In the genomic region with DNA sequence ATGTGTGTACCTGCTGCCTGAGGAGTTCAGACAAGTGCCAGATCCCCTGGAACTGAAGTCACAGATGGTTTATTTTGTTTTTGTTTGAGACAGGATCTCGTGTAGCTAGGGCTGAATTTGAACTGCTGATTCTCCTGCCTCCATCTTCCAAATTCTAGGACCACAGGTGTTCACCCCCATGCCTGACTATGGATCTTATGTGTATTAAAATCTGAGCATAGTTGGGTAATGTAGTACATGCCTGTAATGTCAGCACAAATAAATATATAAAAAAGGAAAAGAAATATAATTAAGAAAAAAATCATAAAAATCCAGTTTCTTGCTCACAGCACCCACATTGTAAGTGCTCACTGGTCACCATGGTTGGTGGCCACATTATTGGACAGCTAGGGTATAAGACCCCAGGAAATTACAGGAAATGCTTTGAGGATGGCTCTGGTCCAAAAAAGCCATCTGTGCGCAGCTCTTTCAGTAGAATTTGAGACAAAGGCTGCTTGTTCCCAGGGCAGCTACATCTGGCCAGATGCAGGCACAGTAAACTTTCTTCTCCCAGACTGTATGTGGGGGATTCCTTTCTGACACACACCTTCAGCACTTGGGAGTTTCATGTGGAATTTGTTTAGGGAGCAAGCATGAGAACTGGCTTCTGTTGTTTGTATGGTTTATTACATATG, we compare ENCODE assay signal across 12 mouse cellular contexts. TPM values are rescaled to one million over a fixed set of nuclear protein-coding genes. Genes with fewer than 3 reads are reported as not detected.
A peak's percentile ranks its signal among the peaks of the same experiment; 100 is the strongest.
DNase-seq lines count a peak whose midpoint lies in the region; ATAC-seq and TF ChIP-seq lines count a peak whose summit lies in the region.
"Had no signal": no experiment of that assay in that cellular context is flagged by ENCODE, and none has a peak within 500 bp of the region (broad histone marks: within the 10 kb centered on the region; RNA-seq: fewer than 3 reads in every experiment).

No protein-coding gene starts in this region.

- TF ChIP-seq CTCF in hindbrain, postnatal 0 days (IDR thresholded peaks at IDR 0.05; ENCODE audit: low read depth) = no peak

- H3K4me1 ChIP-seq in kidney, embryonic 15.5 days = peaks cover 19% of the 10 kb centered on the region
- H3K4me1 ChIP-seq in embryonic facial prominence, embryonic 12.5 days = peaks cover 12% of the 10 kb centered on the region
- no peaks in the 10 kb centered on the region for H3K4me1 ChIP-seq in hindbrain, postnatal 0 days (ENCODE audit: insufficient read depth, low read length)

- ATAC-seq in kidney, embryonic 15.5 days (replicated peaks; ENCODE audit: low FRiP score) = 0 out of 2 replicates have a peak, but pooled peaks have one; percentile 49
- ATAC-seq in embryonic facial prominence, embryonic 12.5 days (ENCODE audit: insufficient number of reproducible peaks, insufficient read depth, low FRiP score, low TSS enrichment) = no peak
- ATAC-seq in hindbrain, postnatal 0 days = no peak

- H3K36me3 ChIP-seq in kidney, embryonic 15.5 days = no peaks in the 10 kb centered on the region
- no peaks in the 10 kb centered on the region for H3K36me3 ChIP-seq in embryonic facial prominence, embryonic 12.5 days
- H3K36me3 ChIP-seq in hindbrain, postnatal 0 days (ENCODE audit: insufficient read depth, low read length) = no peaks in the 10 kb centered on the region
- H3K36me3 ChIP-seq: G1E had no signal

- H3K9me3 ChIP-seq in kidney, embryonic 15.5 days (replicated peaks) = peaks cover 8% of the 10 kb centered on the region; the same call in 1 of the 2 replicates
- peaks cover 3% of the 10 kb centered on the region; the same call in 1 of the 2 replicates for H3K9me3 ChIP-seq in embryonic facial prominence, embryonic 12.5 days
- no peaks in the 10 kb centered on the region for H3K9me3 ChIP-seq in hindbrain, postnatal 0 days (ENCODE audit: low read length)
- H3K9me3 ChIP-seq: G1E had no signal

- H3K4me2 ChIP-seq in kidney, embryonic 15.5 days = no peak overlapping the region
- no peak overlapping the region for H3K4me2 ChIP-seq in embryonic facial prominence, embryonic 12.5 days (replicated peaks)
- no peak overlapping the region for H3K4me2 ChIP-seq in hindbrain, postnatal 0 days (ENCODE audit: low read depth, low read length)

- H3K27ac ChIP-seq in kidney, embryonic 15.5 days = peak overlapping the region; percentile 79
- H3K27ac ChIP-seq in embryonic facial prominence, embryonic 12.5 days = peak overlapping the region; percentile 79
- H3K27ac ChIP-seq in hindbrain, postnatal 0 days = no peak overlapping the region

- no peak overlapping the region for H3K4me3 ChIP-seq in kidney, embryonic 15.5 days (replicated peaks)
- no peak overlapping the region for H3K4me3 ChIP-seq in embryonic facial prominence, embryonic 12.5 days
- H3K4me3 ChIP-seq in hindbrain, postnatal 0 days (ENCODE audit: low read length) = no peak overlapping the region

- no peaks in the 10 kb centered on the region for H3K27me3 ChIP-seq in kidney, embryonic 15.5 days
- H3K27me3 ChIP-seq in embryonic facial prominence, embryonic 12.5 days = no peaks in the 10 kb centered on the region
- H3K27me3 ChIP-seq in hindbrain, postnatal 0 days (ENCODE audit: insufficient read depth, low read length) = no peaks in the 10 kb centered on the region

- DNase-seq in kidney, adult 9 months = no peak
- DNase-seq in NIH3T3 (ENCODE audit: low read depth) = peak; percentile 60
- DNase-seq in hindbrain, postnatal 0 days (ENCODE audit: low spot score) = peak; percentile 71
- DNase-seq in spleen, adult 12 weeks (ENCODE audit: low spot score) = no peak
- DNase-seq in adrenal gland, postnatal 36 days = no peak
- no peak for DNase-seq in right cerebral cortex, postnatal 36 days (ENCODE audit: low spot score in 2 of 2)
- DNase-seq: lung, postnatal 36 days had no signal

- 29% methylated on average over 2 of the region's 2 CpGs for WGBS in kidney, embryonic 15.5 days
- WGBS in embryonic facial prominence, embryonic 12.5 days = 26% methylated on average over 2 of the region's 2 CpGs
- whole genome bisulfite sequencing in hindbrain, postnatal 0 days = 21% methylated on average over 2 of the region's 2 CpGs

- no peak overlapping the region for H3K9ac ChIP-seq in kidney, embryonic 15.5 days
- H3K9ac ChIP-seq in embryonic facial prominence, embryonic 12.5 days = no peak overlapping the region
- no peak overlapping the region for H3K9ac ChIP-seq in hindbrain, postnatal 0 days (replicated peaks; ENCODE audit: low read length)

RNA-seq across cellular contexts. Expression of gene Gm9964, which starts 16.8 kb away (rescaled TPM):
- polyA plus RNA-seq in kidney, embryonic 15.5 days (2015; fragmentation: Nextera tagmentation; extraction: Ambion mirVana) = not detected in 2 replicates
- not detected in 2 replicates for polyA plus RNA-seq in embryonic facial prominence, embryonic 12.5 days (2016; fragmentation: Nextera tagmentation; extraction: Ambion mirVana)
- total RNA-seq in hindbrain, postnatal 0 days (2014; rRNA removed) = not detected in 2 replicates
- not detected in 2 replicates for polyA plus RNA-seq in hindbrain, postnatal 0 days (2015; fragmentation: Nextera tagmentation; extraction: Ambion mirVana)
- not detected for total RNA-seq in adrenal gland, postnatal 36 days (2021)
- polyA plus RNA-seq: forebrain, embryonic 11.5 days; G1E; large intestine, adult 2 months had no signal

RNA-seq across cellular contexts. Expression of gene Wsb1, which starts 25.4 kb away (rescaled TPM):
- polyA plus RNA-seq in kidney, embryonic 15.5 days (2015; fragmentation: Nextera tagmentation; extraction: Ambion mirVana) = 316 and 358 TPM in 2 replicates
- 480 and 498 TPM in 2 replicates for polyA plus RNA-seq in embryonic facial prominence, embryonic 12.5 days (2016; fragmentation: Nextera tagmentation; extraction: Ambion mirVana)
- total RNA-seq in hindbrain, postnatal 0 days (2014; rRNA removed) = 202 and 216 TPM in 2 replicates
- 202 and 245 TPM in 2 replicates for polyA plus RNA-seq in hindbrain, postnatal 0 days (2015; fragmentation: Nextera tagmentation; extraction: Ambion mirVana)
- total RNA-seq in adrenal gland, postnatal 36 days (2021) = 10 to 100 TPM; 39.2 to 49.4 TPM

RNA-seq across cellular contexts. Expression of gene Nf1, which starts 59.6 kb away (rescaled TPM):
- polyA plus RNA-seq in kidney, embryonic 15.5 days (2015; fragmentation: Nextera tagmentation; extraction: Ambion mirVana) = 8.9 and 9.0 TPM in 2 replicates
- polyA plus RNA-seq in embryonic facial prominence, embryonic 12.5 days (2016; fragmentation: Nextera tagmentation; extraction: Ambion mirVana) = 9.0 and 9.3 TPM in 2 replicates
- total RNA-seq in hindbrain, postnatal 0 days (2014; rRNA removed) = 68.4 and 73.6 TPM in 2 replicates
- 7.3 and 8.7 TPM in 2 replicates for polyA plus RNA-seq in hindbrain, postnatal 0 days (2015; fragmentation: Nextera tagmentation; extraction: Ambion mirVana)
- total RNA-seq in adrenal gland, postnatal 36 days (2021) = 10 to 100 TPM; 60.4 to 69.7 TPM

Comparison
In these comparisons a context has a peak if more than half of its experiments do, and no peak if none do; other contexts are left out.
1. DNase-seq: peak in NIH3T3 (single experiment) and hindbrain, postnatal 0 days (single experiment); none in kidney, adult 9 months (single experiment), spleen, adult 12 weeks (single experiment), adrenal gland, postnatal 36 days (0 of 2) and right cerebral cortex, postnatal 36 days (0 of 2).